Mouse (Mus musculus) layer of hippocampus, adult 8-10 months (tissue): ENCODE data around the gene Ocrl. TPM values are rescaled to one million over a fixed set of nuclear protein-coding genes. Genes with fewer than 3 reads are reported as not detected.

ENCODE experiments used
- DNase-seq, 2 experiments: peaks; one replicate each; pipeline ENCODE4 v3.0.0; 2022; ENCODE audit warnings: low spot score in 2 of 2
- total RNA-seq, 4 experiments: library from RNA; stranded (reverse); gene quantifications; 2 replicates each; pipeline ENCODE4 v1.2.4; 2022

The Ocrl gene
- total RNA-seq, 4 experiments from 2014 or later: 53.9 to 65.3 (median 59.9) TPM

DNA sequence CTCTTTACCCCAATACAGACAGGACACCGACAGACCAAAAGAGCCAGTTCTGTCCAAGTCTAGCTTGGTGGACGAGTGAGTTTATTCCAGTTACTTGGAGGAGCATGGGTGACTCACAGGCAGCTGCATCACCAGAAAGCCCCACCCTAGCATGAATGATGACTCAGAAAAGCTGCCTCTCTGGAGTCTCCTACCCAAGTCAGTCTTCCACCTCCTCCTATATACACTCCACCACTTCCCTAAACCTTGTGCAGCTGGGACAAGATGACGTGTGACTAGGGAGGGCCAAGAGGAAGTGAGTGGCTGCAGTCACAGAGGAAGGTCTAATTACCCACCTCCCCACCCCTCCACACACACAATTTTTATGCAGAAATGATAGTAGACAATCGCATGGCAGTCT lies 64.4 kb downstream of the Ocrl start:
- DNase-seq: no peak

DNA sequence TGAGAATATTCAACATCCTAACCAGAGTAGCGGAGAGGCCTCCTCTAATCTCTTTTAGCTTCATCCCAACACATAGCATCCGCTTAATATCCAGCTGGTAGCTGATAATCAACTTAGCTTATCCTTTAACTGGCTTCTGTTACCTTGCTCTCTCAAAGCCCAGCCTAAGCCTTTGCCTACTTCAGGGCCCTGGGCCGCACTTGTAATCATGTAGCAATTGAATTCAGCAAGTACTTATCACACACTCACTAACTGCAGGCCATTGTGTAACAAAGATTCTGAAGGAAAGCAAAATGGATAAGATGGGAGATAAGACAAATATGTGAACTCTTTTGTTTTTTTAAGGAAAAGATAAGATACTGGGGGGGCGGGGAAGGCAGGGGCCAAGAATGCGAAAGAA lies 64.9 kb downstream of the Ocrl start:
- no peak for DNase-seq

DNA sequence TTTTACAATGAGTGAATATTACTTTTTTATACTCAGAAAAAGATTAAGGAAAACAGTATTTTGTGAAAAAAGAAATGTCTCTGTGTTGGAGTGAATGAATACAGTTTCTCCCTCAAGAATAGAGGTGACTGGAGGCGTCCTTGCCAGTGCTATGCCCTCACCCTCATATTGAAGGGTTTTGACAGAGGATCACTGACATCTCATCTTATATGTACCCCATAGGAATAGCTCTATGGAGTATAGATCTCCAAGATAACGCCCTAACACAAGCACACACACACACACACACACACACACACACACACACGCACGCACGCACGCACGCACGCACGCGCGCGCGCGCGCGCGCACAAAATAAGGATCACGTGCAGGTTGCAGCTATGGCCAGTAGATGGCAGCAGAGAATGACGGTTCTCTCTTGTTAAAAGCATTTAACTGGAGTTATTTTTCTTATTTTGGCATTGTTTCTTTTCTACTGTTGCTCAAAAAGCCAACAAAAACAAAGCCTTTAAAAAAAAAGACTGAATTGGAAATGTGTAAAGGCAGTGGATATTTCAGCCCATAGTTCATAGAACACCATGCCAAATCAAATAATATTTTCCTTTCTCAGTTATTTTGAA lies 72.9 kb downstream of the Ocrl start:
- DNase-seq: peak in 1 of 2 experiments; percentile 68

DNA sequence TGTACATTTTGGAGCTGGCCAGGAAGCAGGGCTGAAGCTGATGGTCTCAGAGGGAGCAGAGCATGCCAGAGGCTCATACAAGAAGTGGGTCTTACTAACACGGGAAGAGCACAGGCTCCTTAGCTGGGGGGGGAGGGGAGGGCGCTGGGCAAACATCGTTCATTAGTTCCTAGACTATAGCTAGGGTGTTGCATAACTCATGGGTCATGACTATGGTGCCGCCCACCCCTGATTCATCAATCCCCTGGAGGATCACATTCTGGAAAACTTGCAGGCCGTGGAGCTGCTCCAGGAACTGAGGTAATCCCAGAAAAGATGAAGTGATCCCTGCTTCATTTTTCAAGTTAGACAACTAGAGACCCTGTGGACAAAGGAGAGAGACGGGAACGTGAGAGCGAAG lies 75.8 kb downstream of the Ocrl start:
- DNase-seq: no peak

DNA sequence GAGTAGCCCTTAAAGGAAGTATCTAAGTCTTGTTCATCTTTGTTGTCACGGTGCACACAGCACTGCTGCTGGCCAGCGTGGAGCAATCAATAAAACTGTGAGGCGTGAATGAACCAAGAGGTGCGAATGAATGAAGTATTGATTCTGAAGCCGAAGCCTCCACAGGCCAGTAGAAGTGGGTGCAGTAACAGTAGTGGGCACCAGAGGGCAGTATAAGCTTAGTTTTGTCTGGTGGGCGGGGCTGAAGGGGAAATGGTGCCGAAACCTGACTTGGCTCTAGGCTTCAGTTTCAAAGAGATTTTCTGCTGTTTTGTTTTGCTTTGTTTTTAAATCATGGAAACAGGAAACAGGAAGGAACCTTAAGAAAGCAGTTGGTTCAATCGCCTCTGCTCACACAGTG lies 80.4 kb downstream of the Ocrl start:
- peak; percentile 29 to 72 for DNase-seq

DNA sequence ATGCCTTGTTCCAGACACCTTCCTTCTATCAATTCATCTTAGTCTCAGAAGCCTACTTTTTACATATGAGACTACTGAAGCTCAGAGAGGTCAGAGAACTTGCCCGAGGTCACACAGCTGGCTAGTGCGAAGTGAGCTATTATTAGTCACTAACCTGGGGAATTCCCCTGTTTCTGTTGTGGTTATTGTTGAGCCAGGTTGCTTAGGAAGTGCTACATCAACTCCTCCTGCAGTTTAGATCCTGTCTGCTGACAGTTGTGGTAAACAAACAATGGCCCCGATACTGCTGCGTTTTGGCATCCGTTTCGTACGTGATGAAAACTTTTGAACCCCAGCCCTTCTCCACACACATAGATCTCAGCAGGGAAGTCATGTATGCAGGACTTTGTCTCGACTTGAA lies 86.2 kb downstream of the Ocrl start:
- no peak for DNase-seq

DNA sequence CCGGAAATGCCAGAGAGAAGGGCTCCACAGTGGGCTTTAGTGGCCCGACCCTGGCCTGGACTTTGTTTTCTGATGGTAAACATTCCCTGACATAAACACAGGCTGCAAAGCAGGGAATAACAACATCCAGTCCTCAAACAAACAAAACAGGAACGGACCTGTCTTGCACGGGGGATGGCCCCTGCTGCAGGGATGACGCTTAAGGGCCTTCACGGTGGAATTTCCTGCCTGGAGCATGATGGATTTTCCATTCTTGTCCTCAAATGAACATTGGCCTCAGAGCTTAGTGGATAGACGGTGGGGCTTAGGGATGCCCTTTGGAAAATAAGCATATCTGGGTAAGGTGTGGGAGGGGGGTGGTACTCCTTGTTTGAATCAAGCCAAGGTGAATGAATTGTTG lies 89.0 kb downstream of the Ocrl start:
- no peak for DNase-seq

DNA sequence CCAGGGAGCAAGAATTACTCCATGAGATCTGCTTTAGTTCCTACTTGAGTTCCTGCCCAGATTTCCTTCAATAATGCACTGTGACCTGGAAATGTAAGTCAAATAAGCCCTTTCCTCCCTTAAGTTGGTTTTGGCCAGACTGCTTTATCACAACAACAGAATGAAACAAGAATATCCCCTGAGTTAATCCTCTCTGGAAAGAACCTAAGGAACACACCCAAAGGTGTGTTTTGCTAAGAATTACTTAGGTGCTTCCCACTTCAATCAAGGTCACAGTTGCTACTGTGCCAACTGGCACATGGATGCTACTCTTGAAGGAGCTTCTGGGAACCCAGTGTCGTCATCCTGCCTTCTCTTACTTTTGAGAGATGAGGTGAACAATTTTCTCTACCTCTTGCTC lies 92.6 kb downstream of the Ocrl start:
- no peak for DNase-seq

DNA sequence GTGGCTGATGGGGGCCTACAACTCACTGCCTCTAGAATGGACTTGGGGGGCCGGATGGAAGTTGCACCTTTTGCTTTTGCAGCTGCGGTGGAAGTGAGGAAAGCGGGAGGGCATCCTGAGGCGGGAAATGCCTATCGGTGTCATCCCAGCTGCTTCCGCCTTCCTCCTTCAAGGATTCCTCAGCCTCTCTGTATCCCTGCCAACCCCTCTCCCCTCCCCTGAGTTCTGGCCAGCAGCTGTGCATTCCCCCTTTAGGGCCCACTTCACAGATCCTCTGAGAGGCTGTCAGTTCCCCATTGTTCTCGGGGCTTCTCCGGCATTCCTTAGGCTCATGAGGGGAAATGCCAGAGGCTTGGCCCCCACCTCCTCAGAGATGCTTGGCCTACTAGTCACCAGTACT lies 93.9 kb downstream of the Ocrl start:
- no peak for DNase-seq

DNA sequence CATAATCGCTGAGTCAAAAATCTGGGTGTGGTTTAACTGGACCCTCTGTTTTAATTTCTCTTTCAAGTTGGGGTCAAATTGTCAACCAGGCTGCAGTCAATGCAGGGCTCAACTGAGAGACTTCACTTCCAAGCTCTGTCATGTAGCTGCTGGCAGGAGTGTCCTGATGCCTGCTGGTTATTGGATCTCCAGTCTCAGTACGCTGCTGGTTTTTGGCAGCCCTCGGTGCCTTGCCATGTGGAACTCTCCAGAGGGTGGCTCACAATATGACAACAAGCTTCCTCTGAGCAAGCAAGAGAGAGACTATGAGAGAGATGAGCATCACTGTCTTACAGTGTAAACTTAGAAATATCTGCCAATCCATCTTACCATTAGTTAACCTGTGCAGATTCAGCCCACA lies 99.5 kb downstream of the Ocrl start:
- no peak for DNase-seq

Other genes starting within 250 kb of the Ocrl start
- gene Smarca1, start 19.4 kb upstream of the Ocrl start, total RNA-seq: 10 to 100 TPM; 31.6 to 39.5 (median 34.1) TPM
- gene Apln, start 122.5 kb downstream of the Ocrl start, total RNA-seq: 10 to 100 TPM in 3 of 4 experiments, 1 to 10 TPM in 1; 10.0 to 22.7 (median 13.7) TPM
- gene Xpnpep2, start 196.3 kb downstream of the Ocrl start, total RNA-seq: under 1 TPM in 3 of 4 experiments, not detected in 1; 0.12 to 0.30 (median 0.23) TPM
- gene Sash3, start 234.0 kb downstream of the Ocrl start, total RNA-seq: 1 to 10 TPM; 1.4 to 4.4 (median 2.6) TPM